Mouse (Mus musculus): ENCODE data around the gene Tsr2.
A peak's percentile ranks its signal among the peaks of the same experiment; 100 is the strongest.

The Tsr2 gene

GRCm38 (mm10) chrX:151096171-151097058 is at the start of gene Tsr2:
Gene Tsr2, minus strand, starts transcription at chrX:151096543.
- DNase-seq (ENCODE audit: low spot score in 2 of 2) = peak; percentile 58 to 78

- DNase-seq (ENCODE audit: low spot score in 2 of 2) = no peak
These were observed 36.4 kb upstream of the Tsr2 start for GRCm38 (mm10) chrX:151132785-151133184.

GRCm38 (mm10) chrX:151130493-151130892 is 34.1 kb upstream of the Tsr2 start:
- no peak for DNase-seq (ENCODE audit: low spot score in 2 of 2)

- no peak for DNase-seq (ENCODE audit: low spot score in 2 of 2)
These were observed 27.6 kb upstream of the Tsr2 start for GRCm38 (mm10) chrX:151123933-151124332.

GRCm38 (mm10) chrX:151117432-151117831 is 21.1 kb upstream of the Tsr2 start:
- DNase-seq (ENCODE audit: low spot score in 2 of 2) = no peak

GRCm38 (mm10) chrX:151116795-151117194 is 20.5 kb upstream of the Tsr2 start:
- DNase-seq (ENCODE audit: low spot score in 2 of 2) = peak in 1 of 2 experiments; percentile 11

GRCm38 (mm10) chrX:151107301-151108067 is 11.1 kb upstream of the Tsr2 start:
- DNase-seq (ENCODE audit: low spot score in 2 of 2) = no peak

- DNase-seq (ENCODE audit: low spot score in 2 of 2) = no peak
These were observed 8.9 kb downstream of the Tsr2 start for GRCm38 (mm10) chrX:151087418-151087817.

GRCm38 (mm10) chrX:151085599-151085998 is 10.7 kb downstream of the Tsr2 start:
- DNase-seq (ENCODE audit: low spot score in 2 of 2) = no peak

- DNase-seq (ENCODE audit: low spot score in 2 of 2) = no peak
These were observed 19.3 kb downstream of the Tsr2 start for GRCm38 (mm10) chrX:151076941-151077485.

- DNase-seq (ENCODE audit: low spot score in 2 of 2) = no peak
These were observed 20.3 kb downstream of the Tsr2 start for GRCm38 (mm10) chrX:151076007-151076406.

- DNase-seq (ENCODE audit: low spot score in 2 of 2) = no peak
These were observed 28.5 kb downstream of the Tsr2 start for GRCm38 (mm10) chrX:151067876-151068275.

- DNase-seq (ENCODE audit: low spot score in 2 of 2) = no peak
These were observed 30.2 kb downstream of the Tsr2 start for GRCm38 (mm10) chrX:151066071-151066666.

GRCm38 (mm10) chrX:151061615-151062299 is 34.6 kb downstream of the Tsr2 start:
- no peak for DNase-seq (ENCODE audit: low spot score in 2 of 2)

- no peak for DNase-seq (ENCODE audit: low spot score in 2 of 2)
These were observed 37.0 kb downstream of the Tsr2 start for GRCm38 (mm10) chrX:151059346-151059745.

- no peak for DNase-seq (ENCODE audit: low spot score in 2 of 2)
These were observed 40.8 kb downstream of the Tsr2 start for GRCm38 (mm10) chrX:151055559-151055958.

GRCm38 (mm10) chrX:151054489-151054888 is 41.9 kb downstream of the Tsr2 start:
- no peak for DNase-seq (ENCODE audit: low spot score in 2 of 2)

GRCm38 (mm10) chrX:151050337-151050736 is 46.0 kb downstream of the Tsr2 start:
- no peak for DNase-seq (ENCODE audit: low spot score in 2 of 2)

GRCm38 (mm10) chrX:151049661-151050215 is 46.6 kb downstream of the Tsr2 start:
- DNase-seq (ENCODE audit: low spot score in 2 of 2) = no peak

- no peak for DNase-seq (ENCODE audit: low spot score in 2 of 2)
These were observed 48.8 kb downstream of the Tsr2 start for GRCm38 (mm10) chrX:151047431-151048058.
